Mouse (Mus musculus) spleen, adult 12 weeks (tissue): ENCODE results near the gene Ube2l6.

Experiments used
- DNase-seq: peaks from one replicate; pipeline ENCODE4 v3.0.0; 2022; ENCODE audit warnings: low spot score

The Ube2l6 gene

GRCm38 (mm10) chr2:84838593-84838949 lies 39.9 kb downstream of the Ube2l6 start, which contains the start of gene Slc43a1:
TSS of gene Slc43a1 (plus strand) at chr2:84838850.
- DNase-seq = no peak

- peak; percentile 68 for DNase-seq
Measured at GRCm38 (mm10) chr2:84838993-84839980, 40.7 kb downstream of the Ube2l6 start.

- peak; percentile 71 for DNase-seq
Measured at GRCm38 (mm10) chr2:84840016-84840747, 41.6 kb downstream of the Ube2l6 start.

DNA sequence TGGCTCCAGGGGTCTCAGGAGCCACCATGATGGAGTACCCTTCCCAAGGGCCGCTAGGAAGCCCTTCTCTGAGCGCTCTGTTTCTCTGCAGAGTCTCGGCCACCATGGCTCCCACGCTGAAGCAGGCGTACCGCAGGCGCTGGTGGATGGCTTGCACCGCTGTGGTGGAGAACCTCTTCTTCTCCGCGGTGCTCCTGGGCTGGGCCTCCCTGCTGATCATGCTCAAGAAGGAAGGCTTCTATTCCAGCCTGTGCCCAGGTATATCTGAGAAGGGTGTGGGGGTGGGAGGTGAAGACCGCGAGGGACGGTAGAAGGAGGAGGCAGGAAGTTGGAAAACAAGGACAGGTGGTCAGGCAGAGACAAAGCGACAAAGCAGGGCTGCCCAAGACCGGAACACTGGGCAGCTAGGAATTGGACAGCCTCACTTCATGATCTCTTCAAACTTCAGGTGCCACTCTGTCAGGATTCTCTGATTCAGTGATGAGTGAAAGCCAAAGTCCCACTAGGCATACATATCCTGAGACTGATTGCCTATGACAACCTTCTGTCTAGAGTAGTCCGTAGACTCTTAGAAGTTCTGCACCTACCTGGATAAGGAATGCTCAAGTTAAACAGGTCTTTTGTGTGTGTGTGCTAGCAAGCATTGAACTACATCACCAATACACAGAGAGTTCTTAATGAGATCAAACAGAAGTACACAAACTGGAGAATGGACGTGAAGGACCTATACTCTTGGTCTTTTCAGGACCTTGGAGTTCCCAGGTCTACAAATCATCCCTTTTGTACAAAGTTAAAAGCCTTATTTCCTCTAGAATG lies 42.3 kb downstream of the Ube2l6 start:
- peak; percentile 21 for DNase-seq

- DNase-seq = peak; percentile 79
Measured at GRCm38 (mm10) chr2:84841905-84842304, 43.3 kb downstream of the Ube2l6 start.

- DNase-seq = no peak
Measured at GRCm38 (mm10) chr2:84843654-84844053, 45.0 kb downstream of the Ube2l6 start.

GRCm38 (mm10) chr2:84845226-84845625 lies 46.6 kb downstream of the Ube2l6 start:
- no peak for DNase-seq

GRCm38 (mm10) chr2:84850407-84851129 lies 51.9 kb downstream of the Ube2l6 start:
- DNase-seq = no peak

DNA sequence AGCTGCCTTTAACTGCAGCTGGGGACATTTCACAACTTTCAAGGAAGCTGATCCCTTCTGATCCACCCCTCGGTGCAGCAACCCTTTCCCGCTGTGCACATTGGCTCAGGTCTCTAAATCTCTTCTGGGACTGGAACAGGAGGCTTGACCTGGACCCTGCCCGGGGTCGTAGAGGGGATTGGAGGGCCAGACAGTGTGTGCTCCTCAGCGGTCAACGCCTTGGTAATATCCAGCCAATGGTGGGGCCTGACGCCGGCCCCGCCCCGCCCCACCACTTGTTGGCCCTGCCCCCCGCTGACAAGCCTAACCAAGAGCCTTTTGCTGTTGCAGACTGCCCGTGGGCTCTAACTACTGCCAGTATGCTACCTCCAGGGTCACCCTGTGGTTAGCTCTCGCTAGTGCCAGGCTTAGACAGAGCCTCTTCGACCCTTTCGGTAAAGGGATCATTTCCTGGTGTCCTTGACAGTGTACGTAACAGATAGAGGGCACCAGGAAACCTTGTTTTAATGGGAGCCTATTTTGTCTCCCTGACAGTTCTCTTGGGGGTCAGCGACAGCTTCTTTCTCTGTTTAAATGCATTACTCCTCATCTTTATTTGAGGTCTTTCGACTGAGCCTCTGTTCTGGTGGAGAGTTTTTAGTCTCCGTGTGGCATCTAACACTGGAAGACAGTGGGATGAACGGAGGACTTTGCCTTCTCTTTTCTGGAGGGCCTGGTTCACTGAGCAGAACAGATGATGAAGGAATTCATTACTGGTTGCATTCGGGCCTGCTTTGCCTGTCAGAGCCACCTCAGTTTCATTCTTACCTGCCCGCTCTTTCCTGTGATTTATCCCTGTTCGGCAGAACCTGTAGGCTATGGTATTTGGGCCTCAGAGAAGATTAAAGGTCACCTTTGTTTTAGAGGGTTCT lies 52.8 kb downstream of the Ube2l6 start:
- DNase-seq = no peak

GRCm38 (mm10) chr2:84855732-84856131 lies 57.1 kb downstream of the Ube2l6 start:
- no peak for DNase-seq

- DNase-seq = no peak
Measured at GRCm38 (mm10) chr2:84858551-84858950, 59.9 kb downstream of the Ube2l6 start.
